Mouse (Mus musculus): ENCODE results near the gene Lhx9. TPM values are rescaled to one million over a fixed set of nuclear protein-coding genes. Genes with fewer than 3 reads are reported as not detected.

Lhx9 gene
- total RNA-seq, 2 experiments from 2014 or later, result not detected

- no peak for DNase-seq
Measured at GRCm38 (mm10) chr1:138839809-138840430, 8.5 kb downstream of the Lhx9 start.

DNA sequence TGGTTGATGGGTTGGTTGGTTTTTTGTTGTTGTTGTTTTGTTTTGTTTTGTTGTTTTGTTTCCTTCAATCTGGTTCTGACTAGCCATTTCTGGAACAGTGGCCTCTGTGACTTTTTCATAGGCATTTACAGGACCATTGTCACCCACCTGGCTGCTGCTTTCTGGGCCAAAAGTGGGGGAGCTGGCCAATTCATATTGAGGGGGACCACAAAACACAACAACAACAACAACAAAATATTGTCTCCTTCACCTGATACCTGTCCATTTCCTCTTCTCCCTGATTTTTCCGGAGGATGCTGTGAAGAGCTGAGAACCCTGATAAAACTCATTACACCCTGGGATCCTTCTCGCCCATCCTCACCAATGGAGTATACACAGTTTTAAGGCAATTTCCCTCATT, 9.1 kb downstream of the Lhx9 start:
- DNase-seq, result no peak

DNA sequence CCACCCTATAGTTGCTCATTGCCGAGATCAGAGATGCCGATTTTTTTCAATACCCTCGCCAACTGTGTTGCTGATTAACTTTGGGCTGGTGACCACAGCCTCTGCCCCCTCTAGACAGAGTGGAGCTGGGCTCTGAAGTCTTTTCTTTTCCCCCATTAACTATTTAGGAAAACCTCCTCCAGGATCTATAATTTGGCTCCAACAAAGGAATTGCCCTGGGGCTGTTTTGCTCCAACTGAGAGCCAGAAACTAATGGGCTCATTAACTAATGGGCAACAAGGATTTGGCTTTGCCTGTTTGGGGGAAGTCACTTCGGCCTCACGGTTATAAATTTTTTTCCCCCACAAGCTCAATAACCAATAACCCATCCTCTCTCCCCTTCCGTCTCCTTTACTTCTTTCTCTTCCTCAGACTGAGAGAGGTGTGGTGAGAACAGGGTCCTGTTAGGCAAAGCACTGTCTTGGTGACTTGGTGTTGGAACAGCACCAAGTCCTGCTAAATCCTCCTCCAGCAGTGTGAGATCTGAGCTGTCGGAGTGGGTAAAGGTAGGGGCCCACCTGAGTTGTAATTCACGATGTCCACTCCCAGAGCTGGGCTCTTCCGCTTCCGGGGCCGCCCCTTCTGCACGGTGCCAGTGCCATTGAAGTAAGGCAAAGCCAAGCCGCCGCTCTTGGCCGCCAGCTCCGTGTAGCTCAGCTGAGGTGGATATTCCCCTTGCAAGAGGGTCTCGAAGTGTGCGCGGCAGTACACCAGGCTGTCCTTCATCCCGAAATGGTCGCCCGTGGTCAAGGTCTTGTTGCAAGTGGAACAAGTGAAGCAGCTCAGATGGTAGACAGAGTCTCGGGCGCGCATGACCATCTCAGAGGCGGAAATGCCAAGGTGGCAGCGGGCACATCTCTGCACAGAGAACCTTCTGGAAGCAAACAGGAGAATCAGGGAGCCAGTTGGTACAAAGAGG, 10.3 kb downstream of the Lhx9 start:
- DNase-seq, result no peak

- DNase-seq, result peak in 1 of 2 experiments; percentile 60
Measured at GRCm38 (mm10) chr1:138835355-138835900, 12.9 kb downstream of the Lhx9 start.

- peak in 1 of 2 experiments; percentile 37 for DNase-seq
Measured at GRCm38 (mm10) chr1:138831309-138831708, 17.1 kb downstream of the Lhx9 start.

- DNase-seq, result no peak
Measured at GRCm38 (mm10) chr1:138826841-138827240, 21.5 kb downstream of the Lhx9 start.

DNA sequence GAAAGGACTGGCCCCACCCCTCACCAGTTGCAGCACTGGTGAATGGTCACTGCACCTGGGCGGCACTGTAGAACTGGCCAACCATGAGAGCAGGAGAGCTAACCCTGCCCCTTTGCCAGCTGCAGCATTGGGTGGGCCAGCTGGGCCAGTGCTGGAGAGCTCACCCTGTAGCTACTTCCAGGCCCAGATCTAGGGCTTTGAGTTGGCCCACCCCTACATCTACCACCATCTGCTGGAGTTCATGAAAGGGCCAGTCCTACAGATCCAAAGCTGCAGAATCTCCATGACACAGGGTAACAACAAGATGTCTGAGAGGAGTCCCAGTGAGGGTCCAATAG, 25.4 kb downstream of the Lhx9 start:
- no peak for DNase-seq

DNA sequence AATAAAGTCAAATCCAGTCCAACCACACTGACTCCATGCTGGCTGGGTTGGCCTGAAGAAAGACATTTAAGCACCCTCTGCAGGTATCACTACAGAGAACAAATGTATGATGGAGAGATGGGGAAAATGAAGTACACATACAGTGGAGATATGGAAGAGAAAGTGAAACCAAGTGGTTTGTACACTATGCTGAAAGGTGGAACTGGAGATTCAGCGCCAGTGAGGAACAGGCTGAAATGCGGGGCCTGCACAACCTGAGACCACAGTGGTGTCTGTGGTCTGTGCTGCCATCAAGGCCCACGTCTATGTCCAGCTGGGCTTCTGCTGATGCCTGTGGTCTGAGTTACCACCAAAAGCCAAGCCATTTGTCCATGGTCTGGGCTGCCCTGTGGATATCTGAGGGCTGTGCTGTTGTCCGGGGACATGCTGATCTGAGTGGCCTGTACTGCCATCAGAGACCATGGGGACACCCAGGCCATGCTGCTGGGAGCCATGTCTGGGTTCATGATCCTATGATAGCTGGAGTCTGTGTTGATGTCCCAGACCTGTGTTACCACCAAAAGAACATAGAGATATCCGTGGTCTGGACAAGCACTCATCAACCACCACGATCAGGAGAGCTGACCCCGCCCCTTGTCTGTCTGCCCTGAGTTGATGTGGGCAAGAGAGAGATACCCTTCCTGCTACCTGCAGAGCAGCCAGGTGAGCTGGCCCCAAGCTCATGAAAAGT, 26.0 kb downstream of the Lhx9 start:
- DNase-seq, result no peak

DNA sequence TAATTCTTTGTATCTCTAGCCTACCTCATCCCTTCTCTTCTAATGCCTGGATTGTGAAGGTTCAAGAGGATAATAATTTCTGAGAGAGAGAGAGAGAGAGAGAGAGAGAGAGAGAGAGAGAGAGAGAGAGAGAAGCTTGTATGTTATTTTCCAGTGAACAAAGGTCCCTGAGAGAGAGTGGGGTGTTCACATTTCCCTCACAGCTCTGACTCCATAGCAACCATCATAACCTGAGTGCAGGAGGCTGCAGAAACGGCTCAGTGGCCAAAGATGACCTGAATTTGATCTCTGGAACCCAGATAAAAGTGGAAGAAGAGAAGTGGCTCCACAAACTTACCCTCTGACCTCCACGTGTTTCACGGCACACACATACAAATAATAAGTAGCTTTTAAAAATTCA, 46.6 kb downstream of the Lhx9 start:
- no peak for DNase-seq

- DNase-seq, result no peak
Measured at GRCm38 (mm10) chr1:138801296-138801695, 47.1 kb downstream of the Lhx9 start.

DNA sequence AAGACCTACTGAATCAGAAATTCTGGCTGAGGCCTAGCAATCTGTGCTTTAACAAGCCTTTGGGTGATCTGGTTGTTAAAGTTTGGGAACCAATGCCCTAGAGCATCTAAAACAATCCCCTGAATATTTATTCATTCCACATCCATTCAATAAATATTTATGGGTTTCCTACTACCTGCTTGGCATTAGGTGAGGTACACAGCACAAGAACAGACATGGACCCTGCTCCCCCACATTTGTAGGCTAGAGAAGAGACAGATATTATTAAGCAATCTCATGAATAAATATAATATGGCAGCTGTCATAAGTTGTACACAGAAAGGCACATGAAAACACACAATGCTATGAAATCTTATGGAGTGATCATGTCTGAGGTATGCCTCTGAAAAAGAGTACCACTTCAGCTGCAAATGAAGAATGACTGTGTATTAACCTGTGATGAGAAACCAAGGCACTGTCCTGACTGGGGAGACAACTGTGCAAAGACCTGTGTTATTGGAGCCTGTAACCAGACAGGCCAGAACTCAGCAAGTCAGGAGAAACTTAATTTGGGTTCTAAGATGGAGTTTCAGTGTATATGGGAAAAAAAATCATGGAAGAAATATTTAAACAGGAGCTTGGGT, 48.6 kb downstream of the Lhx9 start:
- no peak for DNase-seq

DNA sequence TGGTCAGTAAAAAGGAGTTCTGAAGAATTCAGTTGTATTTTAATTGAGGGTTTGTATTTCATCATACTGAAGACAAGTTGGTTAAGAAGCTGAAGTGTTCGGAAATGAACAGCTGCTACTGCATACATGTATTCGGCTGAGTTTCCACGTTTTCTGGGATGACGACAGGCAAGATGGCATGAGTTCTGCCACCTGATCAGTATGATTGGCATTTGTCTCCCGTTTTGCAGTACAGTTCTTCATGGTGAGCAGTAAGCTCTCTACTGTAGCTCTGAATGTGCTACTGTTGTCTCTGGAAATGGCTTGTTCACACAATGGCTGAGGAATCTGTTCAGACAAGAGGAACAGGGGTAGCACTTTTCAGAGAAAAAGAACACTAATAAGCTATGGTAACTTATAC, 50.3 kb downstream of the Lhx9 start:
- no peak for DNase-seq

- no peak for DNase-seq
Measured at GRCm38 (mm10) chr1:138785856-138786255, 62.5 kb downstream of the Lhx9 start.

DNA sequence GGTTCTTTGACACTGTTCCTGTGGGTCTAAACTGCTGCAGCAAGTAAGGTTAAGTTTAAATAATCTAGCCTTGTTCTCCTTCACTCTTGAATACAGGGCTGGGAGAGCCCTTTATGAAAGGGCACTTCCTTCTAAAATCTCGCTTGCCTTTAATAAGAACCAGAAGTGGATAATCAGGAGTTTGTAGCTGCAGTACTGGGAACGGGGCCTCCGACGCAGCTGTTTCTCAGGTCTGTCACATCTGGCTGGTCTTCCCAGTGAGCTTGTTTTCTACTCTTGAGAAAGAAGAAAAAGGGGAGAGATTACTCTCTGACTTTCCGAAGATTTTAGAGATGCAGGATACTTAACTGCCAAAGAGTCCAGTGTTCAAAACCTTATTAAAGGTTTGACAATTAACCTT, 64.4 kb downstream of the Lhx9 start:
- DNase-seq, result no peak

Other genes with a start within 250 kb of the Lhx9 start
- gene Nek7, start 228.4 kb downstream of the Lhx9 start, total RNA-seq (2021), result 10 to 100 TPM; 76.8 to 80.9 TPM
- 1 to 10 TPM; 9.5 to 9.8 TPM for gene 2310009B15Rik, start 8.3 kb upstream of the Lhx9 start, total RNA-seq (2021)
- gene Dennd1b, start 114.9 kb upstream of the Lhx9 start, total RNA-seq (2021), result 10 to 100 TPM; 20.6 to 21.9 TPM

Measured in heart, adult 18-20 months (tissue).